Mouse (Mus musculus) kidney, postnatal 14 days (tissue): ENCODE results near the gene Pard3b.
A peak's percentile ranks its signal among the peaks of the same experiment; 100 is the strongest.

ENCODE experiments used
- DNase-seq: peaks from one replicate; pipeline ENCODE4 v3.0.0; 2022; ENCODE audit warnings: mixed read lengths

Gene Pard3b

GRCm38 (mm10) chr1:61756771-61757170 lies 118.1 kb downstream of the Pard3b start:
- DNase-seq = no peak

GRCm38 (mm10) chr1:61771213-61771612 lies 132.6 kb downstream of the Pard3b start:
- peak; percentile 82 for DNase-seq

GRCm38 (mm10) chr1:61778731-61779130 lies 140.1 kb downstream of the Pard3b start:
- no peak for DNase-seq

DNA sequence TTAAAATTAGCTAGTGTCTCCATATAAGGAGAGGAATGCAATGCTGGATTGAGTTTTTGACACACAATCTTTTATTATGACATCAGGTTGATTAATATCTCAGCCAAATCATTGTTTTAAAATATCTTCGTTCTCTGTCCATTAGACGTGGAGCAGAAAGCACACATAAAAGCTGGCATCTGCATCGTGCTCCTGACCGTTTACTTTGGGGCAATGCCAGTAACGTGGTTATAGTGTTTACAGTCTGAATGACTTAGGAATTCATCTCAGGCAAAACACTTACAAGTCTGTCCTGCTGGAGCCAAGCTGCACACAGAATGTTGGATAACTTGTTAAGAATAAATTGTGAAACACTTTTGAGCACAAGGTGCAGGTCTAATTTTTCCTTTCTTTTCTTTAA lies 141.3 kb downstream of the Pard3b start:
- peak; percentile 64 for DNase-seq

- no peak for DNase-seq
Observed at GRCm38 (mm10) chr1:61796296-61796695, 157.7 kb downstream of the Pard3b start.

- DNase-seq = no peak
Observed at GRCm38 (mm10) chr1:61820213-61820612, 181.6 kb downstream of the Pard3b start.

- DNase-seq = no peak
Observed at GRCm38 (mm10) chr1:61825560-61826191, 187.1 kb downstream of the Pard3b start.

GRCm38 (mm10) chr1:61837006-61837544 lies 198.5 kb downstream of the Pard3b start:
- no peak for DNase-seq

DNA sequence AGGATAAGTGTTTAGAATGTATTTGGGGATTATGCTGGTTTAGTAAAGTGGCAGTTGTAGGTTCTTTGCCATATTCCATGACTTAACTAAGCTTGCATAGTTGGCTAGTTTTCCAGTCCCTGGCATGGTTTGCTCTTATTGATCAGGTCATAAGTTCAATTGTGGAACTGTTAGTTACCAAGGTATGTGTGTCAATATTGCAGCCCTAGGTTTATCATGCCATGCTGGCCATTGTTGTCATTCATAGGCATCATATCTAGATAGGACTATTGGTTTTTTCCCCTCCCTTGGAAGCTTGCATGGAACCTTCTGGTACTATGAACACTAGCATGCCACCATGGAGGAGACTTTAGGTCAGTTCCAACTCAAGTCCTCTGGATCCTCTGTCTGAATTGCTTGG lies 208.0 kb downstream of the Pard3b start:
- DNase-seq = no peak

- no peak for DNase-seq
Observed at GRCm38 (mm10) chr1:61849029-61849714, 210.5 kb downstream of the Pard3b start.

DNA sequence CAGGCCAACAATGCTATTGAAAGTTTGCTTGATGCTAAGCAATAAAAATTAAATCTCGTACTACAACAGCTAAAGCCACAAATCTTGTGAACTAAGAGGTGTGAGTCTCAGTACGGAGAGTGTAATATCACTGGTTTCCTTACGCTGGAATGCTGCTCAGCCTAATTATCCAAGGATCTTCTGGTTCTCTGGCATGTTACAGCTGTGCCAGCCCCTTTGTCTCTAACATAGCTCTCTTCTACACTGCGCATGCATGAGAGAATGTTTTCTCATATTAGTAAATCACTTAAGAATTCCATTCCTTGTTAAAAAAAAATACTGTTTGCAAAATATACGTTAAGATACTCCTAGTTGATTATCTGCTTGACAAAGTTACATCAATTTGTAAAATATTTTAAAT lies 211.8 kb downstream of the Pard3b start:
- no peak for DNase-seq

- no peak for DNase-seq
Observed at GRCm38 (mm10) chr1:61851176-61851575, 212.6 kb downstream of the Pard3b start.

DNA sequence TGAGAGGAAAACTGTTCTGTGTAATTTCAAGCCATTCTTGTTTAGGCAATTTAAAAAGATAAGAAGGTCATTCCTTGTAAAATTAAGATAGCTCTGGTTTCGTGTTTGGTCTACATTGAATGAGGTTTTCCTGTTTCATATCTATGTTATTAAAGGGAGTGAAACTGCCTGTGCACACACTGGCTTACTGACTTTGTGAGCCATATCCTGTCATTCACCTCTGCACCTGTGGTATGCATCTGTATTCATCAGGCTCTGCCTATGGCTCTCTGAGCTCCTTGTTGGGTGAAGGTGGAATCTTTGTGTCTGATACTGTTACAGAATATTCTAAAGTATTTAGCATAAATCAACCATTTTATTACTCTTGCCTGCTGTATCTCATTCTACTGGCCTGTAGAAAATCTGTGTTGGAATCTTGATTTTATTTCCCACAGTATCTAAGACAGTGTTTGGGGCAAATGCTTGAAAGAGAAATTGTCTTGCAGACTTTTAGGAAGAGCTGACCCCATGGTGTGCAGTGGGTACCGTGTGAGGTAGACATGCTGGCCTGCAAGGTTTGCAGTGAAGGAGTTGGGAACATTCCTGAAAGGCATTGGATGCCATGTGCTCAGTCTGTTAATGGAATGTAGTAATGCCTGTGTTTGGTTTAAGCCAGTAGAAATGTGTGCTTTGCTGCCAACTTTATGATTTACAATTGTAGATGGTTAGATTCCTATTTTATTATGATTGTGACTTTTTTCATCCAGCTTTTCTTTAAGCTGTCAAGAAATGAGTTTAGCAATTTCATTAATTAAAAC lies 228.9 kb downstream of the Pard3b start:
- no peak for DNase-seq

GRCm38 (mm10) chr1:61874875-61875274 lies 236.3 kb downstream of the Pard3b start:
- no peak for DNase-seq

DNA sequence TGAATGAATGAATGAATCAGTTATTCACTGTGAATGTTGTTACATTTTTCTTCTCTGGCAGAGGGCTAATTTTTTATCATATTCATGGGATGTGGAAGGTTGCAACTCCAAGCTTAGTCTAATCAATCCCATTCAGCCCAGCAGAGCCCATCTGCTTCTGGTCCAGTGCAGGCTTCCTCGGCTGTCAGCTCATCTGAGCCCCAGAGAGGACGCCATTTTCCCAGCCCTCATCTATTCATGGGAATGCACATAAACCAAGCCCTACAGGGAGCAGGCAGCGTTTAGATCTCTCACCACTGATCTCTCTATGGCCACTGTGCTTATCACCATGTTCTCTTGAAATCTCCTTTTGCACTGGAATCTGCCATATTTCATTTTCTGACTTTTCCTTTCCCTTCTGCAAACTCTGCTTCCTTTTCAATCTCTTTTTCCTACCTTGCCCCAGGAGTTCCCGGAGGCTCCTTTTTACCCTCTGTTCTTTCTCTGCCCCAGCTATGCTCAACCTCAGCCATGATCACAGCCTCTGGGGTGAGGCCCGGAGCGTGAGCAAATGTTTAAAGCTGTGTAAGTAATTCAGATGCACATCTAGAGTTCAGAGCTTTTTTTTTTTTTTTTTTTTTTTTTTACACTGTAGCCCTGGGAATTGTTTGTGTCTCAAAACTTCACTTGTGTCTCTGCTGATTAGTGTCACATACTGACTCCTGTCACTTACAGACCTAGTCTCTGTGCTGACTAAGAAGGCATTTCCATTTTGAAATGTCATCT lies 241.3 kb downstream of the Pard3b start:
- DNase-seq = no peak

DNA sequence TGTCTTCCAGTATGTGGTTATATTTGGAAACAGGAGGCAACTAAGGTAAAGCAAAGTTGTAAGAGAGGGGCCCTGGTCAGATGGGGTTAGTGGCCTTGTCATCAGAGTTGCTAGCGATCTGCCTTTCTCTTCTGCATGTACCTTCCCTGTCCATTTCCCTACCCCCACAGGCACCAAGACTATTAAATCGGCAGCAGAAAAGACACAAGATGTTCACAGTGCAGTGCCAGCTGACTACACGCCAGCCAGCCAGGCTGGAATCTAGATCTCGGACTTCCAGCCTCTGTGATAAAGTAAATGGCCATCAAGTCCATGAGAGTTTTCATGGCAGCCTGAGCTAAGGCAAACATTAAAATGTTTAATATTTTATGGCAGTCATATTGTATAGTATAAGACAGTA lies 257.4 kb downstream of the Pard3b start:
- DNase-seq = no peak

GRCm38 (mm10) chr1:61903271-61904007 lies 264.8 kb downstream of the Pard3b start:
- DNase-seq = no peak

DNA sequence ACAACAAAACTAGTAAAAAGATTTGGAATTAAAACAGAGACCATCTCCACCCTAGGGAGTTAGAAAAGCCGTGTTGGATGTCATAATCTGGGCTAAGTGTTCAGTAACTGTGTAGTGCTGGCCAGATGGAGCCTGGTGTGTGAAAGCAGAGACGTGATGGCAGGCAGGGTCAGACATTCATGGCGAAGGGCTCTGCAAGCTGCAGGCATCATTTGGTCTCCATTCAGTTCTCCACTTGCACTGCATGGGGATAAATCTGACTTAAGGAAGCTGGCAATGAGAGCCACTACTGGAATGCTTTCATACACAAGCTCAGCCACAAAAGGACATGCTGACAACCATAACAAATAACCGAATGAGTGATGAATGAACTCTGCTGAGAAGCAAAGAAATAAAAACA lies 265.4 kb downstream of the Pard3b start:
- DNase-seq = peak; percentile 10

GRCm38 (mm10) chr1:61912931-61913330 lies 274.3 kb downstream of the Pard3b start:
- no peak for DNase-seq

DNA sequence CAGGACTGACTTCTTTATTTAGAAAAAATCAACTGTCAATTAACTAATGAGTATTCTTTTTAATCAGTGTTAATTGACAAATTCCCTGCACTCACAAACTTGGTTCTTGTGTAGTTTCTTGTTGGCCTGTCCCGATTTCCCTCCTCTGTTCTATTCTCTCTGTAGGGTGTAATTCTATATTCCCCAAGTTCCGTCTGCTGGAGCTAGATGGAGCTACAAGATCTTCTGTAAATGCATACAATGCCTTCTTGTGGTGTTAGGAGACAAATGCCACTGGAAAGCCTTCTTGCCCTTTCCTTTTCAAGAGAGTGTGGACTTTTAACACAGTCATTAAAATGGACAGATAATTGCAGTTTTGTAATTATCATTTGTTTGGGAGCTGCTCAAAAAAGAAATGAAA lies 286.3 kb downstream of the Pard3b start:
- DNase-seq = peak; percentile 30

GRCm38 (mm10) chr1:61925541-61925940 lies 286.9 kb downstream of the Pard3b start:
- no peak for DNase-seq

GRCm38 (mm10) chr1:61928131-61928761 lies 289.6 kb downstream of the Pard3b start:
- no peak for DNase-seq
